Mouse (Mus musculus): ENCODE data around the gene Procr.

GRCm38 (mm10) chr2:155773664-155774063 is 22.7 kb downstream of the Procr start:
- TF ChIP-seq CTCF (IDR thresholded peaks at IDR 0.05; ENCODE audit: low read depth, low read length): no peak
- no peak for TF ChIP-seq POLR2A (IDR thresholded peaks at IDR 0.05; ENCODE audit: extremely low read depth, insufficient read depth, low read length)
